Mouse (Mus musculus) heart, postnatal 4 days (tissue): ENCODE data around the gene Cenpa. TPM values are rescaled to one million over a fixed set of nuclear protein-coding genes. Genes with fewer than 3 reads are reported as not detected.

Experiments used
- microRNA-seq, 2 experiments: library from miRNA; unstranded; fragments of <30 nt; microRNA quantifications; one replicate each; pipeline ENCODE4 v1.2.0; 2021 to 2022
- total RNA-seq, 2 experiments: library from RNA; stranded (reverse); gene quantifications; 2 replicates each; pipeline ENCODE4 v1.2.3; 2021

Gene Cenpa
- total RNA-seq, 2 experiments from 2014 or later, result 141 to 145 TPM

Small RNA genes lying within 50 kb of the gene (microRNA-seq; reads per million reads assigned to microRNA genes)
- gene Mir5625, result 0 to 0.35 reads per million in 2 experiments

Other genes starting within 250 kb of the Cenpa start
- gene Otof, start 204.8 kb upstream of the Cenpa start, total RNA-seq, result under 1 TPM; 0.05 to 0.07 TPM
- gene 1700001C02Rik, start 200.7 kb upstream of the Cenpa start, total RNA-seq, result not detected
- gene Cib4, start 120.9 kb upstream of the Cenpa start, total RNA-seq, result not detected
- gene Kcnk3, start 78.6 kb upstream of the Cenpa start, total RNA-seq, result 100 to 1,000 TPM; 145 TPM
- 10 to 100 TPM; 35.1 to 38.5 TPM for gene Slc35f6, start 18.8 kb upstream of the Cenpa start, total RNA-seq
- gene Dpysl5, start 44.8 kb downstream of the Cenpa start, total RNA-seq, result 1 to 10 TPM; 1.6 to 2.0 TPM
- gene Mapre3, start 147.9 kb downstream of the Cenpa start, total RNA-seq, result 10 to 100 TPM; 16.2 to 18.9 TPM
- gene Tmem214, start 201.2 kb downstream of the Cenpa start, total RNA-seq, result 10 to 100 TPM; 44.4 to 50.0 TPM
- gene Agbl5, start 221.9 kb downstream of the Cenpa start, total RNA-seq, result 10 to 100 TPM; 11.8 to 12.7 TPM
- gene Ost4, start 241.0 kb downstream of the Cenpa start, total RNA-seq, result 100 to 1,000 TPM; 170 TPM
- gene Emilin1, start 246.6 kb downstream of the Cenpa start, total RNA-seq, result 10 to 100 TPM; 83.4 to 93.2 TPM